Comparison of ENCODE assay signal across 23 mouse cellular contexts in genomic region chr15:8401536-8401935, GRCm38 (mm10). TPM values are rescaled to one million over a fixed set of nuclear protein-coding genes. Genes with fewer than 3 reads are reported as not detected.
DNase-seq lines count a peak whose midpoint lies in the region; ATAC-seq and TF ChIP-seq lines count a peak whose summit lies in the region.
"Had no signal": no experiment of that assay in that cellular context is flagged by ENCODE, and none has a peak within 500 bp of the region (broad histone marks: within the 10 kb centered on the region; RNA-seq: fewer than 3 reads in every experiment).

No protein-coding gene starts in this region.

- 85% methylated on average over 2 of the region's 2 CpGs for WGBS in hindbrain, embryonic 16.5 days
- WGBS in hindbrain, postnatal 0 days = 98% methylated on average over 2 of the region's 2 CpGs

- ATAC-seq in hindbrain, embryonic 16.5 days = peak; percentile 6; the same call in 1 of the 2 replicates
- ATAC-seq in hindbrain, postnatal 0 days = no peak
- ATAC-seq: forebrain, embryonic 14.5 days had no signal

- H3K79me2 ChIP-seq in MEL (ENCODE audit: control insufficient read depth, insufficient read depth, low read length, poor library complexity) = peaks cover 33% of the 10 kb centered on the region

- TF ChIP-seq EP300 in MEL (IDR thresholded peaks at IDR 0.05; ENCODE audit: low read depth in 1 of 2, low read length in 2 of 2) = no peak

- intact Hi-C loops in gastrocnemius, adult 2 months (cut with DNase I) = no loop called here
- intact Hi-C loops in heart, postnatal 10 days (cut with DNase I) = no loop called here

- no peaks in the 10 kb centered on the region for H3K36me3 ChIP-seq in hindbrain, embryonic 16.5 days (ENCODE audit: control insufficient read depth, insufficient read depth, low read length)
- H3K36me3 ChIP-seq in hindbrain, postnatal 0 days (ENCODE audit: insufficient read depth, low read length) = no peaks in the 10 kb centered on the region
- peaks cover 0 to 27% of the 10 kb centered on the region in 2 experiments; a peak in 2 of 4 replicates for H3K36me3 ChIP-seq in MEL (ENCODE audit: control insufficient read depth in 1 of 2, insufficient read depth in 2 of 2, low read length in 2 of 2)
- H3K36me3 ChIP-seq: embryonic facial prominence, embryonic 15.5 days; limb, embryonic 15.5 days; midbrain, embryonic 10.5 days; neural tube, embryonic 12.5 days had no signal

- no peak overlapping the region for H3K9ac ChIP-seq in hindbrain, embryonic 16.5 days (ENCODE audit: low read depth, low read length)
- no peak overlapping the region for H3K9ac ChIP-seq in hindbrain, postnatal 0 days (replicated peaks; ENCODE audit: low read length)
- no peak overlapping the region for H3K9ac ChIP-seq in MEL (ENCODE audit: control insufficient read depth, low read depth, low read length, poor library complexity, severe bottlenecking)
- H3K9ac ChIP-seq: embryonic facial prominence, embryonic 15.5 days; limb, embryonic 15.5 days; liver, embryonic 14.5 days; lung, embryonic 14.5 days; neural tube, embryonic 12.5 days had no signal

- TF ChIP-seq CTCF in gastrocnemius, adult 2 months (IDR thresholded peaks at IDR 0.05) = no peak
- no peak for TF ChIP-seq CTCF in hindbrain, postnatal 0 days (IDR thresholded peaks at IDR 0.05; ENCODE audit: low read depth)
- no peak for TF ChIP-seq CTCF in MEL (IDR thresholded peaks at IDR 0.05 in 2 of 3, conservative IDR thresholded peaks at IDR 0.05 in 1 of 3; ENCODE audit: control insufficient read depth in 1 of 3, insufficient read depth in 1 of 3, low read depth in 2 of 3, low read length in 3 of 3, poor library complexity in 1 of 3, severe bottlenecking in 1 of 3)

- no peak overlapping the region for H3K4me3 ChIP-seq in gastrocnemius, adult 2 months
- H3K4me3 ChIP-seq in hindbrain, embryonic 16.5 days (ENCODE audit: low read length) = no peak overlapping the region
- no peak overlapping the region for H3K4me3 ChIP-seq in hindbrain, postnatal 0 days (ENCODE audit: low read length)
- H3K4me3 ChIP-seq in MEL (ENCODE audit: control insufficient read depth in 1 of 2, insufficient read depth in 1 of 2, low read depth in 2 of 2, low read length in 2 of 2) = no peak overlapping the region
- H3K4me3 ChIP-seq: embryonic facial prominence, embryonic 15.5 days; left cerebral cortex, adult 2 months; limb, embryonic 15.5 days; midbrain, embryonic 10.5 days; neural tube, embryonic 12.5 days had no signal

- no peaks in the 10 kb centered on the region for H3K4me1 ChIP-seq in hindbrain, embryonic 16.5 days (ENCODE audit: control insufficient read depth, insufficient read depth, low read depth, low read length)
- no peaks in the 10 kb centered on the region for H3K4me1 ChIP-seq in hindbrain, postnatal 0 days (ENCODE audit: insufficient read depth, low read length)
- peaks cover 10 to 13% of the 10 kb centered on the region in 2 experiments for H3K4me1 ChIP-seq in MEL (ENCODE audit: control insufficient read depth in 1 of 2, insufficient read depth in 2 of 2, low read length in 2 of 2)
- H3K4me1 ChIP-seq: embryonic facial prominence, embryonic 15.5 days; limb, embryonic 15.5 days; neural tube, embryonic 12.5 days had no signal

- peak; percentile 57 for DNase-seq in gastrocnemius, adult 2 months
- DNase-seq in gastrocnemius, postnatal 4 days (ENCODE audit: low spot score in 2 of 2) = no peak
- no peak for DNase-seq in hindbrain, postnatal 0 days (ENCODE audit: low spot score)
- DNase-seq in MEL (ENCODE audit: low read depth, low spot score) = no peak
- DNase-seq in heart, postnatal 10 days = peak; percentile 22 to 25
- no peak for DNase-seq in right cerebral cortex, postnatal 4 days
- DNase-seq in thymus, adult 18-20 months = no peak
- DNase-seq: adrenal gland, postnatal 25 days; cerebellum, adult 11 months; cerebellum, adult 9-11 months; kidney, adult 8-10 months; kidney, postnatal 10 days; lung, embryonic 14.5 days; right cerebral cortex, postnatal 14 days; thymus, postnatal 25 days had no signal

- no peaks in the 10 kb centered on the region for H3K27me3 ChIP-seq in hindbrain, embryonic 16.5 days (replicated peaks; ENCODE audit: control insufficient read depth, insufficient read depth, low read length)
- no peaks in the 10 kb centered on the region for H3K27me3 ChIP-seq in hindbrain, postnatal 0 days (ENCODE audit: insufficient read depth, low read length)
- H3K27me3 ChIP-seq in MEL (ENCODE audit: control insufficient read depth in 1 of 2, insufficient read depth in 2 of 2, low read length in 2 of 2) = no peaks in the 10 kb centered on the region
- H3K27me3 ChIP-seq: embryonic facial prominence, embryonic 15.5 days; limb, embryonic 15.5 days; neural tube, embryonic 12.5 days had no signal

- peak overlapping the region; percentile 36; the same call in 1 of the 2 replicates for H3K27ac ChIP-seq in gastrocnemius, adult 2 months
- no peak overlapping the region for H3K27ac ChIP-seq in hindbrain, embryonic 16.5 days (ENCODE audit: low read depth, low read length)
- H3K27ac ChIP-seq in hindbrain, postnatal 0 days = no peak overlapping the region
- no peak overlapping the region for H3K27ac ChIP-seq in MEL (ENCODE audit: control insufficient read depth, low read depth, low read length)
- H3K27ac ChIP-seq: embryonic facial prominence, embryonic 15.5 days; left cerebral cortex, adult 2 months; limb, embryonic 15.5 days; liver, embryonic 14.5 days; midbrain, embryonic 10.5 days; neural tube, embryonic 12.5 days had no signal

- H3K9me3 ChIP-seq in hindbrain, embryonic 16.5 days (ENCODE audit: control insufficient read depth, low read length) = no peaks in the 10 kb centered on the region
- no peaks in the 10 kb centered on the region for H3K9me3 ChIP-seq in hindbrain, postnatal 0 days (ENCODE audit: low read length)
- no peaks in the 10 kb centered on the region for H3K9me3 ChIP-seq in MEL (replicated peaks; ENCODE audit: insufficient read depth, low read length)
- H3K9me3 ChIP-seq: embryonic facial prominence, embryonic 15.5 days; limb, embryonic 15.5 days; midbrain, embryonic 10.5 days; neural tube, embryonic 12.5 days had no signal

- TF ChIP-seq POLR2A in MEL (IDR thresholded peaks at IDR 0.05; ENCODE audit: control insufficient read depth in 1 of 2, insufficient read depth in 1 of 2, low read depth in 1 of 2, low read length in 2 of 2, poor library complexity in 1 of 2) = no peak

- TF ChIP-seq RAD21 in MEL (IDR thresholded peaks at IDR 0.05; ENCODE audit: low read depth, low read length) = no peak

- H3K4me2 ChIP-seq in hindbrain, embryonic 16.5 days (ENCODE audit: low read length) = no peak overlapping the region
- no peak overlapping the region for H3K4me2 ChIP-seq in hindbrain, postnatal 0 days (ENCODE audit: low read depth, low read length)
- H3K4me2 ChIP-seq: embryonic facial prominence, embryonic 15.5 days; limb, embryonic 15.5 days; lung, embryonic 14.5 days; neural tube, embryonic 12.5 days had no signal

TF ChIP-seq in MEL, 35 proteins besides CTCF, POLR2A, EP300 and RAD21:
- TF ChIP-seq CHD1 (IDR thresholded peaks at IDR 0.05; ENCODE audit: low read depth, low read length) (peak; percentile 39; the same call in 1 of the 2 replicates), ZC3H11A (IDR thresholded peaks at IDR 0.05; ENCODE audit: low read depth, low read length) (no peak)

RNA-seq across cellular contexts. Expression of gene Nipbl, which starts 42.7 kb away (rescaled TPM):
- 10 to 100 TPM; 23.6 to 24.6 TPM for total RNA-seq in gastrocnemius, adult 2 months (2021)
- total RNA-seq in gastrocnemius, postnatal 4 days (2021) = 10 to 100 TPM; 35.8 to 40.2 TPM
- 12.1 and 13.3 TPM in 2 replicates for polyA plus RNA-seq in hindbrain, embryonic 16.5 days (2015; fragmentation: Nextera tagmentation; extraction: Ambion mirVana)
- 12.5 and 14.0 TPM in 2 replicates for total RNA-seq in hindbrain, postnatal 0 days (2014; rRNA removed)
- polyA plus RNA-seq in hindbrain, postnatal 0 days (2015; fragmentation: Nextera tagmentation; extraction: Ambion mirVana) = 10.8 and 10.9 TPM in 2 replicates
- total RNA-seq in MEL (2012; rRNA removed) = 21.8 and 26.4 TPM in 2 replicates
- polyA plus RNA-seq in MEL (2012; ENCODE audit: insufficient read depth in 1 of 2, insufficient read length in 2 of 2, low read depth in 1 of 2, low replicate concordance in 2 of 2, missing spikeins in 1 of 2) = 10 to 100 TPM; 35.6 to 66.3 TPM
- 10 to 100 TPM; 34.4 to 37.6 TPM for total RNA-seq in heart, postnatal 10 days (2021)

Comparison
In these comparisons a context has a peak if more than half of its experiments do, and no peak if none do; other contexts are left out.
1. DNase-seq: peak in gastrocnemius, adult 2 months (single experiment) and heart, postnatal 10 days (2 of 2); none in gastrocnemius, postnatal 4 days (0 of 2), hindbrain, postnatal 0 days (single experiment), MEL (single experiment), right cerebral cortex, postnatal 4 days (single experiment) and thymus, adult 18-20 months (0 of 2).